Mouse (Mus musculus): Measurements from ENCODE around the gene Fgfr1op2.

Gene Fgfr1op2

DNA sequence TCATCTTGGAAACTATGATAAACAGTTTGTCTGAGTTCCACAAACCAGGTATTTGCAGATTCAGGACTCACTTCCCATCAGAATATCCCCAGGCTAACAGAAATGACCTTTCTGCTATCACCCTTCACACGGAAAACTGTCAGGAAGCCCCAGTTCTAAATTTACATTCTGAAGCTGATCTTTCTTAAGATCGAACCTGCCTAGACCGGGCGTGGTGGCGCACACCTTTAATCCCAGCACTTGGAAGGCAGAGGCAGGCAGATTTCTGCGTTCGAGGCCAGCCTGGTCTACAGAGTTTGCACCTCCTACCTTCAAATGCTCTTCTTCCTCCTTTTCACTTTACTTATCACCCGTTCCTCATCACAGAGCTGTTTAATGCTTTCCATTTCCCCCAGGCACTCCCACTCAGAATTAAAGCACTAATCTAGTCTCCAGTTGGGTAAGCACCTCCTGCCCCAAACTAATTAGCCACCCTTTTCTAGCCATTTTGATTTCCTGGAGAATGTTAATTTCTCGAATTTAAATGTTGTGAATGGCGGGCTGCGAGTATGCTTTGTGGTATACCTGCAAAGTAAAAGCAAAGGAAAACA lies 64.7 kb downstream of the Fgfr1op2 start:
- no peak for DNase-seq (ENCODE audit: low read depth, low spot score)

GRCm38 (mm10) chr6:146642276-146643183 lies 65.5 kb downstream of the Fgfr1op2 start, which contains the start of the genes Med21 and Tm7sf3:
Med21 (plus strand) TSS chr6:146642547.
Tm7sf3 (minus strand) TSS chr6:146642824.
- peak; percentile 96 for DNase-seq (ENCODE audit: low read depth, low spot score)

GRCm38 (mm10) chr6:146643184-146643570 lies 66.2 kb downstream of the Fgfr1op2 start:
- DNase-seq (ENCODE audit: low read depth, low spot score): no peak

All from brain, embryonic 18.5 days (tissue).